Mouse (Mus musculus) CH12.LX (cell line): ENCODE data around the gene Olfr1535. TPM values are rescaled to one million over a fixed set of nuclear protein-coding genes. Genes with fewer than 3 reads are reported as not detected.

Experiments used
- DNase-seq: peaks from one replicate; pipeline ENCODE4 v3.0.0-alpha.2; 2013; ENCODE audit errors: extremely low read depth
- H3K27ac ChIP-seq: 2 replicates; pipeline ENCODE4 v1.5.1; 2012; ENCODE audit warnings: low read depth, mild to moderate bottlenecking, control low read depth, moderate library complexity; ENCODE audit not compliant: insufficient read depth
- H3K27me3 ChIP-seq: replicated peaks from 2 replicates; pipeline ENCODE3; 2012; ENCODE audit warnings: inconsistent platforms
- H3K36me3 ChIP-seq, 2 experiments: replicated peaks in 1 of 2; 2 replicates each; pipeline versions ENCODE3 to v1.6.1; 2012; ENCODE audit warnings: inconsistent platforms in 1 of 2, low read length in 1 of 2, mild to moderate bottlenecking in 1 of 2, mixed read lengths in 1 of 2, moderate library complexity in 1 of 2; ENCODE audit not compliant: control insufficient read depth in 1 of 2, insufficient read depth in 1 of 2
- H3K4me1 ChIP-seq, 2 experiments: 2 replicates each; pipeline ENCODE4 v1.6.1; 2012; ENCODE audit warnings: inconsistent platforms in 1 of 2, moderate library complexity in 1 of 2; ENCODE audit not compliant: insufficient read depth in 2 of 2, control insufficient read depth in 1 of 2
- H3K4me2 ChIP-seq: 2 replicates; pipeline ENCODE4 v1.6.1; 2012; ENCODE audit warnings: low read depth, mild to moderate bottlenecking, control low read depth; ENCODE audit not compliant: poor library complexity, insufficient read depth, severe bottlenecking
- H3K4me3 ChIP-seq, 3 experiments: fragments of 150-350 bp in 1 of 3; sonication (generic) in 1 of 3; replicated peaks in 1 of 3; 2 replicates each; pipeline versions ENCODE3 to v1.5.1; 2011 to 2012; ENCODE audit warnings: low read depth in 2 of 3, low read length in 2 of 3, mild to moderate bottlenecking in 2 of 3, moderate library complexity in 2 of 3, control low read depth in 1 of 3, improper control_type of control experiment in 1 of 3, inconsistent platforms in 1 of 3, mixed read lengths in 1 of 3; ENCODE audit not compliant: poor library complexity in 1 of 3
- H3K79me2 ChIP-seq: replicated peaks from 2 replicates; pipeline ENCODE4 v1.6.1; 2012; ENCODE audit warnings: mild to moderate bottlenecking, moderate library complexity; ENCODE audit not compliant: control insufficient read depth, poor library complexity, insufficient read depth, severe bottlenecking; ENCODE audit errors: extremely low read depth
- H3K9ac ChIP-seq: 2 replicates; pipeline ENCODE4 v1.6.1; 2012; ENCODE audit warnings: low read depth, mild to moderate bottlenecking, control low read depth, moderate library complexity; ENCODE audit not compliant: insufficient read depth
- H3K9me3 ChIP-seq: replicated peaks from 2 replicates; pipeline ENCODE3; 2012; ENCODE audit warnings: low read length, inconsistent platforms, mixed read lengths
- BHLHE40 ChIP-seq: IDR thresholded peaks from 2 replicates; pipeline ENCODE4 v1.6.1; 2011; ENCODE audit warnings: mild to moderate bottlenecking, low read depth, low read length, improper control_type of control experiment
- CHD2 ChIP-seq: IDR thresholded peaks from 2 replicates; pipeline ENCODE4 v1.6.1; 2011; ENCODE audit warnings: low read length, improper control_type of control experiment
- E2F4 ChIP-seq: IDR thresholded peaks from 2 replicates; pipeline ENCODE4 v1.6.1; 2011; ENCODE audit warnings: low read depth, low read length, improper control_type of control experiment; ENCODE audit not compliant: insufficient replicate concordance
- ETS1 ChIP-seq: conservative IDR thresholded peaks from 2 replicates; pipeline ENCODE4 v1.6.1; 2012; ENCODE audit warnings: low read depth, mild to moderate bottlenecking, inconsistent platforms, low read length, improper control_type of control experiment, moderate library complexity
- IRF4 ChIP-seq: IDR thresholded peaks from 2 replicates; pipeline ENCODE4 v1.6.1; 2014; ENCODE audit warnings: low read depth, mild to moderate bottlenecking, inconsistent platforms, low read length, improper control_type of control experiment
- JUND ChIP-seq: conservative IDR thresholded peaks from 2 replicates; pipeline ENCODE4 v1.6.1; 2011; ENCODE audit warnings: low read depth, low read length, improper control_type of control experiment
- KAT2A ChIP-seq: IDR thresholded peaks from 2 replicates; pipeline ENCODE4 v1.6.1; 2012; ENCODE audit warnings: low read length, improper control_type of control experiment, inconsistent platforms; ENCODE audit not compliant: insufficient replicate concordance
- MAX ChIP-seq: IDR thresholded peaks from 2 replicates; pipeline ENCODE4 v1.6.1; 2011; ENCODE audit warnings: low read length, improper control_type of control experiment
- MAZ ChIP-seq: IDR thresholded peaks from 2 replicates; pipeline ENCODE4 v1.6.1; 2012; ENCODE audit warnings: low read depth, mild to moderate bottlenecking, inconsistent platforms, low read length, improper control_type of control experiment, moderate library complexity
- MYC ChIP-seq: IDR thresholded peaks from 2 replicates; pipeline ENCODE4 v1.6.1; 2011; ENCODE audit warnings: low read depth, mild to moderate bottlenecking, improper control_type of control experiment, low read length
- NELFE ChIP-seq: IDR thresholded peaks from 2 replicates; pipeline ENCODE4 v1.6.1; 2011; ENCODE audit warnings: low read depth, low read length, improper control_type of control experiment
- RAD21 ChIP-seq: IDR thresholded peaks from 2 replicates; pipeline ENCODE4 v1.6.1; 2011; ENCODE audit warnings: low read depth, mild to moderate bottlenecking, low read length, improper control_type of control experiment, moderate library complexity
- SMC3 ChIP-seq: IDR thresholded peaks from 2 replicates; pipeline ENCODE4 v1.6.1; 2011; ENCODE audit warnings: low read depth, low read length, improper control_type of control experiment
- ZKSCAN1 ChIP-seq: IDR thresholded peaks from 2 replicates; pipeline ENCODE4 v1.6.1; 2012; ENCODE audit warnings: low read depth, inconsistent platforms, low read length, improper control_type of control experiment, borderline replicate concordance
- dilution Hi-C: fragments of 300-500 bp; cut with MboI; formaldehyde crosslinking; loops from 2 replicates; pipeline ENCODE4 v1.14.3; 2020; ENCODE audit warnings: low sequenced_read_pairs; ENCODE audit not compliant: extremely low pct_unique_long_range_greater_than_20kb, extremely low pct_ligation_motif_present
- in situ Hi-C: fragments of 300-500 bp; cut with MboI; formaldehyde crosslinking; loops from 3 replicates; pipeline ENCODE4 v1.14.3; 2019; ENCODE audit warnings: low sequenced_read_pairs, low pct_ligation_motif_present, low pct_unique_long_range_greater_than_20kb, mixed read lengths
- polyA plus RNA-seq: library from polyadenylated mRNA; unstranded; fragments of >175 nt; gene quantifications from 2 replicates; pipeline ENCODE4 v1.2.1, GENCODE M21; 2012; ENCODE audit warnings: low read depth; ENCODE audit not compliant: insufficient read length
- total RNA-seq, 2 experiments: library from RNA; depleted of rRNA; stranded (reverse); fragments of 300-350 nt in 1 of 2; fragments of >200 nt in 1 of 2; gene quantifications; 2 replicates each; pipeline ENCODE4 v1.2.3; 2012 to 2014

Gene Olfr1535
- total and polyA plus RNA-seq, 3 experiments, result not detected

- Histone ChIP-seq H3K9me3 (no peaks in the 10 kb centered on the region), H3K4me2 (no peak within 1 kb of the TSS), H3K79me2 (no peaks in the 10 kb centered on the region), H3K27ac (no peak within 1 kb of the TSS), H3K9ac (no peak within 1 kb of the TSS), H3K27me3 (no peaks in the 10 kb centered on the region), H3K4me1 (peaks cover 0 to 3% of the 10 kb centered on the region in 2 experiments; a peak in 1 of 4 replicates), H3K4me3 (no peak within 1 kb of the TSS), H3K36me3 (no peaks in the 10 kb centered on the region)
- in situ Hi-C loops (no loop called here), dilution Hi-C loops (no loop called here)
- TF ChIP-seq BHLHE40 (no peak), E2F4 (no peak), MAX (no peak)
- no peak for DNase-seq
These were observed 22.0 kb upstream of the Olfr1535 start, which contains the start of gene Olfr1364 for GRCm38 (mm10) chr13:21581659-21582058. Gene Olfr1364 (minus strand): TSS chr13:21581759.

GRCm38 (mm10) chr13:21550416-21551110, 9.1 kb downstream of the Olfr1535 start:
- Histone ChIP-seq H3K4me3 (no peak overlapping the region), H3K4me2 (no peak overlapping the region), H3K9ac (no peak overlapping the region), H3K4me1 (peaks cover 0 to 4% of the 10 kb centered on the region in 2 experiments; a peak in 1 of 4 replicates), H3K9me3 (no peaks in the 10 kb centered on the region), H3K79me2 (no peaks in the 10 kb centered on the region), H3K27me3 (peaks cover under 1% of the 10 kb centered on the region), H3K27ac (no peak overlapping the region), H3K36me3 (no peaks in the 10 kb centered on the region)
- no peak for TF ChIP-seq MAZ
- TF ChIP-seq ETS1, result no peak
- no peak for TF ChIP-seq JUND
- no peak for TF ChIP-seq MYC
- TF ChIP-seq SMC3, result no peak
- no peak for TF ChIP-seq RAD21
- TF ChIP-seq KAT2A, result no peak
- TF ChIP-seq ZKSCAN1, result no peak
- TF ChIP-seq NELFE, result no peak
- TF ChIP-seq CHD2, result no peak
- TF ChIP-seq IRF4, result no peak
- dilution Hi-C loops (no loop called here), in situ Hi-C loops (no loop called here)
- DNase-seq, result no peak
